Mouse (Mus musculus) forebrain, embryonic 10.5 days (tissue): Measurements from ENCODE around the gene Hspa1l. TPM values are rescaled to one million over a fixed set of nuclear protein-coding genes. Genes with fewer than 3 reads are reported as not detected.
"Not testable (repeated sequence)": the region's sequence is repeated elsewhere in the genome, so short reads cannot be mapped to it uniquely, and the experiment has no call there.

ENCODE experiments used
- DNase-seq: peaks from one replicate; pipeline ENCODE4 v3.0.0-alpha.2; 2017; ENCODE audit warnings: low spot score; ENCODE audit errors: extremely low spot score
- H3K27ac ChIP-seq: fragments of 300-500 bp; sonication (generic); 2 replicates; pipeline ENCODE4 v1.5.1; 2016; ENCODE audit warnings: mild to moderate bottlenecking
- H3K27me3 ChIP-seq: fragments of 300-500 bp; sonication (generic); 2 replicates; pipeline ENCODE4 v1.6.1; 2016; ENCODE audit warnings: mild to moderate bottlenecking; ENCODE audit not compliant: poor library complexity, severe bottlenecking
- H3K36me3 ChIP-seq: fragments of 300-500 bp; sonication (generic); replicated peaks from 2 replicates; pipeline ENCODE4 v1.6.1; 2016; ENCODE audit warnings: mild to moderate bottlenecking, moderate library complexity
- H3K4me1 ChIP-seq: fragments of 300-500 bp; sonication (generic); 2 replicates; pipeline ENCODE4 v1.6.1; 2016
- H3K4me3 ChIP-seq: fragments of 300-500 bp; sonication (generic); 2 replicates; pipeline ENCODE4 v1.5.1; 2016; ENCODE audit warnings: mild to moderate bottlenecking, moderate library complexity
- H3K9me3 ChIP-seq: fragments of 300-500 bp; sonication (generic); 2 replicates; pipeline ENCODE4 v1.6.1; 2016; ENCODE audit warnings: mild to moderate bottlenecking, moderate library complexity
- WGBS: fragments of 180-500 bp; shearing (Covaris S2); methylation state at CpG from one replicate; pipeline ENCODE4 v1.1.7; 2016; 5-methylcytosine and 5-hydroxymethylcytosine counted together
- polyA plus RNA-seq: library from polyadenylated mRNA; unstranded; fragments of >200 nt; fragmentation: Nextera tagmentation; extraction: Ambion mirVana; gene quantifications from 2 replicates; pipeline ENCODE4 v1.2.1, GENCODE M21; 2016

Gene Hspa1l
- polyA plus RNA-seq, 1 experiment from 2014 or later, result 1.1 TPM

DNA sequence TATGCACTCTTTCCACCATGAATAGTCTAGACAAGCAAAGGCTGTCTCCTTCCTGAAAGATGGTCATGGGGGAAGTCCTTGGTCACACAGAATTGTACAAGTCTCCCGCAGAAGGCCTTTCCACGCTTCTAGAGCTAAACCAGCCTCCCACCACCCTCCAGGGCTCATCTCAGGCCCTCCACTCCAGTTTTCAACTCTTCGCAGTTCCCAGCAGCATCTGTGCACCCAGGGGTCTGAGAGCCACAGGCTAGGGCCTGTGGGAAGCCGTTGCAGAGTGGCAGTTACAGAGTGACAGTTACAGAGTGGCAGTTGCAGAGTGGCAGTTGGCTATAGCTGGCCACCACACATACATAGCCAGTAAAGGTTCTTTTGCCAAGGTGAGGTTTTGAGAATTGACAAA, 23.4 kb downstream of the Hspa1l start:
- H3K27me3 ChIP-seq, DNase-seq, H3K27ac ChIP-seq, H3K9me3 ChIP-seq: not testable (repeated sequence)
- H3K4me3 ChIP-seq, result peak overlapping the region; percentile 12; the same call in 1 of the 2 replicates
- peaks cover 41% of the 10 kb centered on the region for H3K4me1 ChIP-seq
- peaks cover 76% of the 10 kb centered on the region for H3K36me3 ChIP-seq
- WGBS, result 94% methylated on average over 4 of the region's 4 CpGs

DNA sequence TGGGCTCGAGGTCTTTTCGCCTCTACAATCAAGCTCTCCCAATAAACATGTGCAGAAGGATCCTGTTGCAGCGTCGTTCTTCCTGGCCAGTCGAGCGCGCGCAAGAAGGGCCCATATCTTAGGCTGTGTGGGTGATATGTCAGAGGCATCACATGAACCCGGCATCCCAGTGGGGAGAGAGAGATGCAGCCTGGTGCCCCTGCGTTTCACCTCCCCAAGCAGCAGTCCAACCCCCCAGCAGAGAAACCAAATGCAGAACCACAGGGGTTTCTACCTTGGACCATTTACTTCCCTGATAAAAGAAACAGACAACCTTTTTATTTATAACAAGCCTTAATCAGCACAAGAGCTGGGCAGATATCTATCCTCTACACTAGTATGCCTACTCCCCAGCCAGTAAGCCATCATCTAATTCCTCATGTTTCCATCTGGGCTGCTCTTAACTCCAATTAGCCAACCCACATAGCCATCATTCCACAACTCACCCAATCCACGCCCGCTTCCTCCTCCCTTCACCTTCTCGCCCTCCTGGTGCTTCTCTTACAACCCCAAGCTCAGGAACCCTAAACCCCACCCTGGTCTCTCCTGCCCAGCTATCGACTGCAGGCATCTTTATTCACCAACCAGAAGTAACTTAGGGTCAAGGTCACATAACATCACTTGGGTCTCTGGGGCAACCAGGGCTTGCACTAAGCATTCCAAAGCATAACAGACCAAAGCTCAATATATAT, 24.1 kb downstream of the Hspa1l start:
- Histone ChIP-seq H3K27ac (no peak overlapping the region), H3K27me3 (no peaks in the 10 kb centered on the region), H3K36me3 (peaks cover 69% of the 10 kb centered on the region), H3K4me1 (peaks cover 46% of the 10 kb centered on the region), H3K9me3 (0 out of 2 replicates have a peak, but pooled peaks cover 2% of the 10 kb centered on the region), H3K4me3 (peak overlapping the region; percentile 3; the same call in 1 of the 2 replicates)
- 94% methylated on average over 13 of the region's 14 CpGs for WGBS
- DNase-seq, result no peak

DNA sequence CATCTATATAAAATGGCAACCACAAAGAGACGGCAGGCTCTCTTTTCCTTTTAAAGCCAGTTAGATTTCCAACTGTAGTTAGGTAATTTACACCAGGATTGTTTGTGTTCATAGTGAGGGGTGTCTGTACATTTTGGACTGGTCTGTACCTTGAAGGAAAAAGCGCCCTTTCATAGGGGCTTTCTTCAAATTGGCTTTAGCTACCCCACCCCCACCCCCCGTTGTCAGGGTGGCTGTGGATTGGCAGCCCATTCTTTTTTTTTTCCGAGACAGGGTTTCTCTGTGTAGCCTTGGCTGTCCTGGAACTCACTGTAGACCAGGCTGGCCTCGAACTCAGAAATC, 24.6 kb downstream of the Hspa1l start:
- Histone ChIP-seq H3K27ac (no peak overlapping the region), H3K4me3 (peak overlapping the region; percentile 3; the same call in 1 of the 2 replicates), H3K27me3 (no peaks in the 10 kb centered on the region), H3K9me3 (0 out of 2 replicates have a peak, but pooled peaks cover 2% of the 10 kb centered on the region), H3K36me3 (peaks cover 64% of the 10 kb centered on the region), H3K4me1 (peaks cover 51% of the 10 kb centered on the region)
- WGBS, result 91% methylated on average over 5 of the region's 5 CpGs
- no peak for DNase-seq

DNA sequence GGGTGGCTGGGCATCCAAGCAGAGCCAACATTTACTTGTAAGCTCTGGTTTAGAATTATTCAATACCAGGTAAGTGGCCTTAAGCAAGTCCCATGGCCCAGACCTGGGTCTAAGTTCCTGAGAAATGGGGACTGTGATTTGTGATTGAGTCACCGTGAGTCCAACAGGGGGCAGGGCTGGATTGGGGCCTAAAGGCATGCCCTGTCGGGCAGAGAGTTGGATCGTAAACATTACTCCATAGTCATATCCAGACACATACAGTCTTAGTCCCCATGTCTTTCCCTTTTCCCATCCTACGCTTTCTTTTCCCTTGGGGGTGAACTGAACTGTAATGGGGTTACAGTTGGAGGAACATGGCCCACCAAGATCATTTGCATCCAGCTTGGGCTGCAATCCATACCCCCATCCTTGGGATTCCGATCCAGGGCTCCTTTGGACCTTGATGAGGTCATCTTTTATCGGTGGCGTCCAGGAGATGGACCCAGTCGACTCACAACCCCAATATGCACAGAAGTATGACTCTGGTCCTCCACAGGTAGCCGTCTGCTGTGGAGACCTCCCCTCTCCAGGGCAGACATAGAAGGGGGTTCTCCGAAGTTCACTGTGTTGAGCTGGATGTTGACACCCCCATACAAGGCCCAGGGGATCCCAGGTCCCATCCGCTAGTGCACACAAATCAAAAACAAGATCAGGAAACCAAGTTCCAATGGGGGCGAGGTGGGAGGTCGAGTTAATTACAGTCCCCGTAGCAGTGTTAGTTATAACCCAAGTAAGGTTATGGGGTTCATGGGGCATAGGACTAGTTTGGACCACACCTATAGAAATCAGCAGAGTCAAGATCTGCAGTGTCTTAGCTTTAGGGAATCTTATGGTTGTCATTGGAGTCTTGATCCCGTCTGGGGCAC, 26.3 kb downstream of the Hspa1l start:
- peak overlapping the region; percentile 94 for H3K27ac ChIP-seq
- DNase-seq, result no peak
- peak overlapping the region; percentile 74 for H3K4me3 ChIP-seq
- 96% methylated on average over 15 of the region's 15 CpGs for WGBS
- H3K9me3 ChIP-seq, result 0 out of 2 replicates have a peak, but pooled peaks cover 2% of the 10 kb centered on the region
- peaks cover 62% of the 10 kb centered on the region for H3K36me3 ChIP-seq
- no peaks in the 10 kb centered on the region for H3K27me3 ChIP-seq
- H3K4me1 ChIP-seq, result peaks cover 67% of the 10 kb centered on the region

DNA sequence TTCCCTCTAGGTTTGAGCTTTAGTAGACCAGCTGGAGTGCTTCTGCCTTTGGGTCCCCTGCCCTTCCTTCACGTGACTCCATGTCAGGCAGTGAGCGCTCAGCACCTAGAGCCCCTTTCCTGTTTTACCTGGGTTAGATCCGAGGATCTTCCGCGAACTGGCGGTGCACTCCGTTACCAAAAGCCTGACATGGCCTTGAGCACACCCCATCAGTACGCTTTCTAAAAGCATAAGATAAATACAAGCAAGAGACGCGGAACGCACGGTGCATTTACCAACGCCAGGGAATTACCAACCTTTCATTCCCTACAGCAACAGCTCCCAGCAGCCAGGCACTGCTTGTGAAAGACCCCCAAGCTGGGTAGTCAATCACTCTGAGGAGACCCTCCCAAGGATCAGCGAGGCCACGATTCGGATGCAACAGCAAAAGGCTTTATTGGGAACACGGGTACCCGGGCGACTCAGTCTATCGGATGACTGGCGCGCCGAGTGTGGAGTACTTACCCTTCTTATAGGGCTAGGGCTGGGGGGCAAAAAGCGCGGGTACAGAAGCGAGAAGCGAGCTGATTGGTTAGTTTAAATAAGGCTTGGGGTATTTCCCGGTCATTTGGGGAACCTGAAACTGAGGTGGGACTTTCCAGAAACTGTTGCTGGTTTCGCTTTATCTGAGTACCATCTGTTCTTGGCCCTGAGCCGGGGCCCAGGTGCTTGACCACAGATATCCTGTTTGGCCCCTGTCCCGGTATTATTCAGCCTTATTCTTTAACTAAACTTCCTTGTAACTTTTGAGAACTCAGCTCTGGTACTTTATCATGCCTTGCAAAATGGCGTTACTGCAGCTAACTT, 27.6 kb downstream of the Hspa1l start:
- 31% methylated on average over 30 of the region's 32 CpGs for WGBS
- Histone ChIP-seq H3K4me1 (peaks cover 67% of the 10 kb centered on the region), H3K36me3 (peaks cover 67% of the 10 kb centered on the region), H3K4me3 (peak overlapping the region; percentile 74), H3K27ac (peak overlapping the region; percentile 94)
- peak; percentile 53 for DNase-seq
- not testable (repeated sequence) for H3K27me3 ChIP-seq, H3K9me3 ChIP-seq

DNA sequence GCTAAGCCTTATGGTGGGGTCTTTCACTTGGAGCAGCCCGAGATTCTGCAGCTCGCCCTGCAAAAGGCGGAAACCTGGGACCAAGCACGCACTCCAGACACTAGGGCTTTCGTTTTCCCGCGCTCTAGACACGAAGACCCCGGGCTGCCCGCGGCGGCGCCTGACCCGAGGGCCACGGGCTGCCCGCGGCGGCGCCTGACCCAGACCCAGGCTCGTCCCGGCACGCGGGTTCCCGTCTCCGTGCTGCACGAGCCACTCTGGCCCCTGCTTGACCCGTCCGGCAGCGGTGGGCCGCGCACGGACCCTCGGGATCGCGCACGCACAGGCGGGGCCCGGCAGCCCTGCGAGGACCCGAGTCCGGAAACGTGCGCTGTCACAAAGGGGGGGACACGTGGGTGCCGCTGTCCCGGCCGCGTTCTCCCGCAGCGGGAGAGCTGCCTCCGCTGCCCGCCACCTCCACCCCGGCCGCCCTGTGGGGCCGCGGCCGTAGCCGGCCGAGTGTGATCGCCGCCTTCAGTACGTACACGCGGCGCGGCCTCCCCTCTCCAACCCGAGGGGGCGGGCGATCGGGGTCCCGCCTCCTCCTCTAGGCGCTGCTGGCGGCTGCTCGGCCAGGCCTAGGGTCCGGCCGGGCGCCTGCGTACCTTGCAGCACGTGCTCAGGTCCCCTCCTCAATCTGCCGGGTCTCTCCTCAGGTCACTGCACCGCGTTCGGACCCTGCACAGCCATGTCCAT, 28.4 kb downstream of the Hspa1l start, which contains the start of gene Vars:
TSS of gene Vars (plus strand) at position 271 of the 735 bp plus-strand sequence.
- under 1% methylated on average over 80 of the region's 83 CpGs for WGBS
- Histone ChIP-seq H3K4me3 (peak within 1 kb of the TSS; percentile 74), H3K27me3 (no peaks in the 10 kb centered on the region), H3K27ac (peak within 1 kb of the TSS; percentile 94), H3K4me1 (peaks cover 67% of the 10 kb centered on the region), H3K36me3 (peaks cover 69% of the 10 kb centered on the region), H3K9me3 (0 out of 2 replicates have a peak, but pooled peaks cover 1% of the 10 kb centered on the region)
- peak; percentile 95 for DNase-seq

DNA sequence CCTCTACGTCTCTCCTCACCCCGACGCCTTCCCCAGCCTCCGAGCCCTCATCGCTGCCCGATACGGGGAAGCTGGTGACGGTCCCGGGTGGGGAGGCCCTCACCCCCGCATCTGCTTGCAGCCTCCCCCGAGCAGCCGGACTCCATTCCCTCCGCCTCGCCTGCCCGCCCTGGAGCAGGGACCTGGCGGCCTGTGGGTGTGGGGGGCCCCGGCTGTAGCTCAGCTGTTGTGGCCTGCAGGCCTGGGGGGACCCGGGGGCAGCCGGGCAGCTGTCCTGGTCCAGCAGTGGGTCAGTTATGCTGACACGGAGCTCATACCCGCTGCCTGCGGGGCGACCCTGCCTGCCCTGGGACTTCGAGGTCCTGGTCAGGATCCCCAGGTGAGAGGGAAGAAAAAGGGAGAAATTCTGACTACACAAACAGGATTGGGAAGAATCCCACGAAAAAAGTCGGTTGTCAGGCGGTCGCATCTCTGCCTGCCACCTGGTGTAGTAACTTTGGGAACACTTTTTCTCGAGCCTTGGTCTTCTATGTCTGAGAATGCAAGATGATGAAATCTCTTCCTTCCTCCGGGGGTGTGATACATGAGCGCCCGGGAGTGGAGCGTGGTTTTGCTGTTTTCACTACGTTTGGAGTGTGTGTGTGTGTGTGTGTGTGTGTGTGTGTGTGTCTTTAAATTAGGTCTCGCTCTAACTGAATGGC, 29.1 kb downstream of the Hspa1l start:
- Histone ChIP-seq H3K9me3 (0 out of 2 replicates have a peak, but pooled peaks cover 2% of the 10 kb centered on the region), H3K4me1 (peaks cover 65% of the 10 kb centered on the region), H3K27me3 (no peaks in the 10 kb centered on the region), H3K27ac (peak overlapping the region; percentile 94), H3K4me3 (peak overlapping the region; percentile 74), H3K36me3 (peaks cover 70% of the 10 kb centered on the region)
- DNase-seq, result no peak
- 1% methylated on average over 35 of the region's 35 CpGs for WGBS

DNA sequence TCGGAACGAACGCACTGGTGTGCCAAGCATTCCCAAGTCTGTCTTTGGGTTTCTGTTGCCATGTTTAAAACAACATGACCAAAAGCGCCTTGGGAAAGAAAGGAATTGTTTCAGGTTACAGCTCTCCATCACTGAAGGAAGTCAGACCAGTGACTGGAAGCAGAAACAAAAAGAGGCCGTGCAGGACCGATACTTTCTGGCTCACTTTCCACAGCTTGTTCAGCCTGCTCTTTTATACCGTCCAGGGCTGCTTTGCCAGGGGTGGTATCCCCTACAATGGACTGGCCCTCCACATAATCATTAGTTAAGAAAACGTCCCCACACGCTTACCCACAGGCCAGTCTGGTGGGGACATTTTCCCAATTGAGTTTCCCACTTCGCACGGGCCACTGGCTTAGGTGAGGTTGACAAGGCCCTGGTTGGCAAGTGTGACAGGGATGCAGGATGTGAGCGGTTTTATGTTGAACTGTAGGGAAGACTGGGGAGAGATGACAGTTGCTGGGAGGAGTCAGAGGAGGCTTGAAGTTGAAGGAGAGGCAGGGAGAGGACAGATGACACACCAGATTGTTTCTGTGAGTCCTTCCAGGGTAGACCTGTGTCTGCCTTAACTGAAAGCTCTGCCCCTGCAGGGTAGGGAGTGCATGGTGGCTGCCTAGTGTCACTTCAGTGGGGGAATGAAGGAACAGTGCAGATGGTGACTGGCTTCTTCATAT, 29.8 kb downstream of the Hspa1l start:
- H3K36me3 ChIP-seq, result peaks cover 70% of the 10 kb centered on the region
- H3K27ac ChIP-seq, result peak overlapping the region; percentile 94

DNA sequence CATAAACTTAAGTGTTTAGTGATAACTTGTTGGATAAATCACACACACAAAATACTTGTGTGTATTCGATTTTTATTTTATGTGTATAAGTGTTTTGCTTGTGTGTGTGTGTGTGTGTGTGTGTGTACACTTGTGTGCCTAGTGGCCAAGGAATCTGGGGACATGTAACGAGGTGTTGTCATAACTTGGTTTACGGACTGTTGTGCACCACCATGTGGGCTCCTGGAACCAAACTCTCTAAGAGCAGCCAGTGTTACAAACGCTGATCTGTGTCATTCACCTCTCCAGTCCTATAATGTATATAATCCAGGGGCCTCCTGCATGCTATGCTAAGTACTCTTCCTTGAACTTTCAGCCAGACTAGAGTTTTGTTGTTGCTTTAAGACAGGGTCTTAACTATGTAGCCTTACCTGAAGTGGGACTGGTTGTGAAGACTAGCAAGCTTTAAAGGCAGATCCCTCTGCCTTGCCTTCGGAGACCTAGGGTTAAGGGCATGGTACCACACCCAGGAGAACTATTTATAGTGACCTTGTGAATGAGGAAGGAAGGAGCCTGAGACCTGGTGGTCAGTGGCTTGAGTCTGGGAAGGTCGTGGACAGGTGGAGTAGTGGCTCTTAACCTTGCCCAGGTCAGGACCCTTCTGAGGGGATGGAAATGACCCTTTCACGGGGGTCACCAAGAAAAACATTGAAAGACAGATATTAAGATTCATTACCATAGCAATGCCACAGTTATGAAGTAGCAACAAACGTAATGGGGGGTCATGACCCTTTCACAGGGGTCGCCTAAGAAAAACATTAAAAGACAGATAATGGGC, 30.7 kb downstream of the Hspa1l start:
- H3K36me3 ChIP-seq, result peaks cover 70% of the 10 kb centered on the region
- no peak overlapping the region for H3K27ac ChIP-seq
- H3K4me1 ChIP-seq, result peaks cover 50% of the 10 kb centered on the region
- 0 out of 2 replicates have a peak, but pooled peaks cover 3% of the 10 kb centered on the region for H3K9me3 ChIP-seq
- 82% methylated on average over 9 of the region's 9 CpGs for WGBS
- H3K4me3 ChIP-seq, result peak overlapping the region; percentile 74
- DNase-seq, result no peak
- no peaks in the 10 kb centered on the region for H3K27me3 ChIP-seq

More for the DNA sequence above, 29.8 kb downstream of the Hspa1l start:
- peaks cover 58% of the 10 kb centered on the region for H3K4me1 ChIP-seq
- 21% methylated on average over 12 of the region's 12 CpGs for WGBS
- no peak for DNase-seq
- H3K9me3 ChIP-seq, result 0 out of 2 replicates have a peak, but pooled peaks cover 3% of the 10 kb centered on the region
- no peaks in the 10 kb centered on the region for H3K27me3 ChIP-seq
- H3K4me3 ChIP-seq, result peak overlapping the region; percentile 74

DNA sequence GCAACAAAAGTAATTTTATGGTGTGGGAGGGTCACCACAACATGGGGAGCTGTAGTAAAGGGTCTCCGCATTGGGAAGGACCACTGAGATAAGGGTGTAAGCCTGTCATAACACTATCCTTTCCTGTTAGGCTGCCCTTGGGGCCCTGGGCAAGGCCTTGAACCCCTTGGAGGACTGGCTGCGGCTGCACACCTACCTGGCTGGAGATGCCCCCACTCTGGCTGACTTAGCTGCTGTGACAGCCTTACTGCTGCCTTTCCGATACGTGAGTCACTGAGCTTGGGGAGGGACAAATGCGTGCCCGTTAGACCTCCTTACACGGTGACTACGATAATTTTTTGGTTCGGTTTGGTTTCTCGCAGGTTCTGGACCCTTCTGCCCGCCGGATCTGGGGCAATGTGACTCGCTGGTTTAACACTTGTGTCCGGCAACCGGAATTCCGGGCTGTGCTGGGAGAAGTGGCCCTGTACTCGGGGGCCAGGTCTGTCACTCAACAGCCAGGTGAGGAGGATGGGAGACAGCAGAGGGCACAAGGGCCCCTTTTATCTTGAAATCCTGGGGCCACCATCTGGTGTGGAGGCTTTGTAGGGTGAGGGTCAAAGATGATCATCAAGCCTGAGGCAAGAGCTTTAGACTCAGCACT, 31.7 kb downstream of the Hspa1l start:
- DNase-seq, result no peak
- Histone ChIP-seq H3K27me3 (no peaks in the 10 kb centered on the region), H3K9me3 (0 out of 2 replicates have a peak, but pooled peaks cover 3% of the 10 kb centered on the region), H3K4me1 (peaks cover 41% of the 10 kb centered on the region), H3K27ac (no peak overlapping the region), H3K36me3 (peaks cover 70% of the 10 kb centered on the region), H3K4me3 (no peak overlapping the region; the same call in 1 of the 2 replicates)
- WGBS, result 96% methylated on average over 17 of the region's 17 CpGs
